Mouse (Mus musculus): ENCODE measurements around the gene Cd34. TPM values are rescaled to one million over a fixed set of nuclear protein-coding genes. Genes with fewer than 3 reads are reported as not detected.

Gene Cd34
- total RNA-seq, 2 experiments from 2014 or later = 30.9 to 52.3 TPM

GRCm38 (mm10) chr1:194962712-194963111 lies 24.1 kb downstream of the Cd34 start:
- DNase-seq (ENCODE audit: low spot score in 2 of 2) = no peak

- no peak for DNase-seq (ENCODE audit: low spot score in 2 of 2)
Observed at GRCm38 (mm10) chr1:194971980-194972379, 33.4 kb downstream of the Cd34 start.

GRCm38 (mm10) chr1:194976164-194976516 lies 37.5 kb downstream of the Cd34 start:
- DNase-seq (ENCODE audit: low spot score in 2 of 2) = peak; percentile 95 to 99

DNA sequence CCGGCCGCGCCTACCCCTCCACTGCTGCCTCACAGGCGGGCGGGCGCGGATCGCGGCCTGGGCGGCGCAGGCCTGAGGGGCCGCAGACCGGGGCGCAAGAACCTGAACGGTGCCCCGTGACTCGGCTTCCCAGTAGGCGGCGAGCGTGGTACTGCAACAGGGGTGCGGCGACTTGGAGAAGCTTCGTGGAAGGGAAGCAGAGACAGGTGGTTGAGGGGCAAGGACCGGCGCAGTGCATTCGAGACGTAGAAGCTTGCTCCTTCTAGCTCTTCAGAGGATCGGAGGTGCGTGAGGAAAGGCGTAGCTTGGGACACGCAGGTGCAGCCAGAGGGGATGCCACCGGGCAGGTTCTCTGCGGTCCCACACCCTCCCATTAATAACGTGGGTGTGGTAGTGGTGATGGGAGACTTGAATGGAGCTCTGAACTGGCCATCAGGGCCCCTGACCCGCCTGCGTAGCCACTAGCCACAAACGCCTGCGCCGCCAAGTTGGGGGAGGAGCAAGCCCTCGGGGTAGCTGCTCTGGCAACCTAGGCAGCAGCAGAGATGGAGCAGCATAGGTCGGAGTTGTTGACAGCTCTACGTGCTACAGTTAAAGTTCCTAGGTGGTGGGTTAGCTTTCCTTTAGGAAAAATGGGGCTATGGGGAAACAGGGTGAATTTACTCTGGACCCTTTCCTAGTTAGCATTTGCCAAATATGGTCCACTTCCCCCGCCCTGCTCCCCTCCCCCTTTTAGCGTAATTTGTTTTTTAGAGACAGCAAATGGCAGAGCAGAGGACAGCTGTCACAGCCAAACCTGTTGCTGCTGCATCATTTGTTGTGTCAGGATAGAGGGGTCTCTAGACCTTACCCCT lies 38.1 kb downstream of the Cd34 start:
- peak; percentile 80 to 82 for DNase-seq (ENCODE audit: low spot score in 2 of 2)

GRCm38 (mm10) chr1:194977371-194977761 lies 38.7 kb downstream of the Cd34 start:
- DNase-seq (ENCODE audit: low spot score in 2 of 2) = no peak

DNA sequence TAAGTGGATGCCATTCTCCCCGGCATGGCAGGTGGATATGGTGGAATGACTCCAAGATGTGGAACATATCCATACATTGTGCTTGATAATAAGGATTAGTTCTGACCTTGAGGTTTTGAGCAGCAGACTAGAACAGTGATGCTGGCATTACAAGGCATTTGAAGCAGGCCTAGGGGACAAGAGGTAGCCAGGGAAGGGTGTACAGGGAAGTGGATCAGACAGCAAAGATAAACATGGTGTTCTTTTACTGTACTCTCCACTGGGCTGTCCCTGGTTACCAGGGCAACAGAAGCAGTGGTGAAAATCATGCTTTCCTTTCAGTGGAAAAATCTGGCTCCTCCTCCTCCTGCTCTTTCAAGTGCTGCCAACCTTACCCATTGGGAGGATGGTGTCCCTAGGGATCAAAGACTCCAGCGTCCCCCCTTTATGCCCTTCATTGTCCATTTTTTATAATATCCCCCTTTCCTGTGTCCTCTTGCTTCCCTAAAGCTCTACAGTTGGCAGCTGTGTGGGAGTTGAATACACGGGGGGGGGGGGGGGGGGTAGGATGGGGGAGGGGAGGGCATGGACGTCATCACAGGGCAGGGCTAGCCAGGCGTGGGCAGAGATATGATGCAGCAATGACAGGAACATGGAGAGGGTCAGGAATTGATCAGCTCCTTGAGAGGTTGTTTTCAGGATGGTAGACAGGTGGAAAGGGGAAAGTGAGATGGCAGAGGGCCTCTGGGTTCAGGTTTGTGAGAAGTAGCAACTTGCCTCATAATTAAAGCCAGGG lies 39.5 kb downstream of the Cd34 start:
- DNase-seq (ENCODE audit: low spot score in 2 of 2) = peak in 1 of 2 experiments; percentile 44

GRCm38 (mm10) chr1:194980826-194981435 lies 42.3 kb downstream of the Cd34 start:
- DNase-seq (ENCODE audit: low spot score in 2 of 2) = no peak

DNA sequence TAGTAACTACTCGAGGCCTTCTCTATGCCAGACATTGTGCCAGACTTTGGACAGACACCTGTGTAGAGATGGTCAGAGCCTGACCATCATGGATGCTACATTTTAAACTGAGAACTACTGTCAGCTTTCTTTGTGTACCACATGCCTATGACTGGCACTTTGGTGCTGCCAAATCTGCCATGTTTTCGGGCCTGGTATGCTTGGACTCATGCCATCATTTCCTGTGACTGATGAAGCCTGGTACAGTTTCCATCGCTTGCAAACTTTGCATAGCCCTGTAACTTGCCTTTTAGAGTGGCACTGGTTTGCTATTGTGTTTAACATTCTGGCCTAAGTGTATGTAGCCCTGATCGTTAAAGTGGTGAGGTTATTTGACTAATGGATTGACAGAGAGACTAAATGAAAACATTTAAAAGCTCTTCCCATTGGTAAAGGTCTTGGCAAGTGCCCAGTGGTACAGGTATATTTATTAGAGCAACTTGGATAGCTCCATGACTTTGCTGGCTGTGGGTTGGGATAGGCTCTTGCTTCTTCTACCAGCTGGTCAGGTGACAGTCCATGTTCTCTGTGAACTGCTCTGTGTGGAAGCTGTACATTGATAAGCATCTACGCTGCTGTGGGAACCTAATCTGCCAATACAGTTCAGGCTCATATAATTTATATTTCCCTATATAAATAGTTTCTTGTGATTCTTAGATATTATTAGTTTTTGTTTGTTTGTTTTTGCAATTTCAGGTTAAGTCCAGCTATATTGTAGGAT lies 44.5 kb downstream of the Cd34 start:
- no peak for DNase-seq (ENCODE audit: low spot score in 2 of 2)

- no peak for DNase-seq (ENCODE audit: low spot score in 2 of 2)
Observed at GRCm38 (mm10) chr1:194984914-194985313, 46.3 kb downstream of the Cd34 start.

DNA sequence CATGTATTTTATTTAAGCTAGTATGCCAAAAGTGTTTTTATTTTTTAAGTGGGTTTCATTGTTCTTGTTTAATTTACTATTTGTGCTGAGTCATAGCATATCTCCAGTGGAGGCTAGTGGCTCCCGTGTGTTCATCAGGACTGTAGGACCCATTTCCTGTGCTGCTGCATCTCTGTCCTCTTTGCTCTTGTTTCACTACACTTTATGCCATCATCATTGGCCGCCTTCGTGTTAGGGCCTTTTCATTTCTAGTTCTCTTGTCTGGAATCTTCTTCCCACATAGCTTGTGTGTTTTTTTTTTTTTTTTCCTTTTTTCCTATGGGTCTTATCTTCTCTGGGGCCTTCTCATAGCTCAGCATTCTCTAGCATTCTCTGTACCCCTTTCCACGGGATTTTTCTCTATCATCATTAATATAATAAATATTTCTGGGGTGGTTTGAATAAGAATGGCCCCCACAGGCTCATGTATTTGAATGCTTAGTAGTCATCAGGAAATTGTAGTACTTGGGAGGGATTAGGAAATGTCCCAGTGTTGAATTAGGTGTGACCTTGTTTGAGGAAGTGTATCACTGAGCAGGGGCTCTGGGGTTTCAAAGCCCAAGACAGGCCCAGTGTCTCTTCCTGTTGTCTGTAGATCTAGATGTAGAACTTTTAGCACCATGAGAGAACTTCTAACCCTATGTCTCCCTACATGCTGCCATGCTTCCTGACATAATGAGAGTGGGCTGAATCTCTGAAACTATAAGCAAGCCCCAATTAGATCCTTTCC lies 47.0 kb downstream of the Cd34 start:
- no peak for DNase-seq (ENCODE audit: low spot score in 2 of 2)

DNA sequence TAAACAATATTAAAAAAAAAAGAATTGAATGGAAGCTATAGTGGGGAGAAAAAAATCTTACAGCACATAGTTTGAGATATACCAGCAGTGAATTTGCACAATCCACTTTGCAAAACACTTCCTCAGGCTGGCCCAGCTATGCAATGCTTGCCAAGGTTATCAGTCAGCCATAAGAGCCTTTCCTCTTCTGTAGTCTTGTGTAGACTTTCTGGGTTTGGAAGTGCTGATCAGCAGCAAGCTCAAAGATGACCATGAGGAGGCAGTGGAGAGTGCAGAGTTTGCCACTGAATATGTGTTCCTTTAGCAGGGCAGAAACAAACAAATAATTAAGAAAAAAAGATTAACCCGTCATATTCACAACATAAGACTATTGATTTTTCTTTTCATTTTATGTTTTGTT lies 50.4 kb downstream of the Cd34 start:
- no peak for DNase-seq (ENCODE audit: low spot score in 2 of 2)

- DNase-seq (ENCODE audit: low spot score in 2 of 2) = no peak
Observed at GRCm38 (mm10) chr1:194990976-194991375, 52.4 kb downstream of the Cd34 start.

- DNase-seq (ENCODE audit: low spot score in 2 of 2) = no peak
Observed at GRCm38 (mm10) chr1:194991654-194992053, 53.0 kb downstream of the Cd34 start.

- DNase-seq (ENCODE audit: low spot score in 2 of 2) = no peak
Observed at GRCm38 (mm10) chr1:194992589-194993317, 54.1 kb downstream of the Cd34 start.

DNA sequence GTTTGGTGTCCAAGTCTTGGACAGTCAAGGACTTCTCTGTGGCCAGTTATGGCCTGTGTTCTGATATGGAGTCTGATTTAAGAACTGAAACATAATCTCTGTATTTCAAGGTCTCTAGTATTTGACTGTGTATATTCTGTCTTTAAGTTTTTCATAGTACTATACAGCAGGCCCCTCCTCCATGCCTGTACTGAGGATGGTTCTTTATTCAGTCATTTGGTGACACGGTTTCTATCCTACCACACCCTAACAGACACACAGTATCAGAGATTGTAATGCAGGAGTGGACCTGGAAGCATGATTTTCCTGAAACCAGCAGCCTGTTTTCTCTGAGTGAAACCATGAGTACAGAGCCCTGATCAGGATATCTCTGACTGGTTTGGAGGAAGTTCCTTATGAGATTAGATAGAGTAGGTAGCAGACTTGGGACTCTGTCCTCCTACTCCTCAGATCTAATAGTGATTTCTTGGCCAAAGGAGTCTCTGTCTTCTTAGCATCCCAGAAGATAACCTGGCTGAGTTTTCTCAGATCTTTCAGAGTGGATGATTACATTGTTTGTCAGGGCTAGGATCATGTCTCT lies 54.9 kb downstream of the Cd34 start:
- no peak for DNase-seq (ENCODE audit: low spot score in 2 of 2)

DNA sequence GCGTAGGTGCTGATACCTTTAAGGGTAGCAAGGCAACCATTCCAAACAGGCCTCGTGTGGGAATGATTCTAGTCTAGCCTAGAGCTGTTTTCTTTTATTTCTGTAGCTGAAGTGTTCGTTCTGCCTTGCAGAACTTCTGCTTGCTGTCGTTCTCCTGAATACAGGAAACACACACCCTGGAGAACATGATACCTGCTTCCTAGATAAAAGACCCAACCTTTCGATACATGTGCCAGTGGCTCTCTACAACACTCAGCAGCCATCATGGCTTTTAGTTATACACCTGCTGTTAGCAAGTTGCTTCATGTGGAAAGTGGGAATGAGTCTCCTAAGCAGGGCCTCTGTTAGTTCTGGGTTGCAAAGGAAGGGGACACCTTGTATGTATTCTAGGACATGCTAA lies 55.6 kb downstream of the Cd34 start:
- no peak for DNase-seq (ENCODE audit: low spot score in 2 of 2)

GRCm38 (mm10) chr1:194995196-194995595 lies 56.6 kb downstream of the Cd34 start:
- DNase-seq (ENCODE audit: low spot score in 2 of 2) = no peak

DNA sequence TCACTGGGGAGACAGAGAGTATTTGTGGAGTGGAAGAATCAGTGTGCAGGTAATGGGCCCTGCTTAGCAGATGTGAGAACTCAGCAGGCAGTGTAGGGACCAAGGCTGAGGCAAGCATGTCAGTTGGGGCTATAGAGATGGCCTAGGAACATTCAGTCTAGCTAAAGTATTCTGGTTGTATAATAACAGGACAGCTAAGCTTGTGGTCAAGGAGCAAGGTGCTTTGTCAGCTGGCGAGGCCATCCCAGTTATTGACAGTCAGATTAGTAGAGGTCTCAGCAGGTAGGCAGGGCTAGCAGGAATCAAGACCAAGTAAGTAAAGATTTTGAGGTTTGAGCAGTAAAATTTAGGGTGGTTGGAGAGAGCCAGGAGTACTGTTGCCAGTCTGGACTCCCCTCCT lies 59.8 kb downstream of the Cd34 start:
- no peak for DNase-seq (ENCODE audit: low spot score in 2 of 2)

- no peak for DNase-seq (ENCODE audit: low spot score in 2 of 2)
Observed at GRCm38 (mm10) chr1:195003328-195003727, 64.7 kb downstream of the Cd34 start.

Measured in adrenal gland, adult 18-20 months (tissue).